Mouse (Mus musculus): ENCODE results near the gene Actr3. TPM values are rescaled to one million over a fixed set of nuclear protein-coding genes. Genes with fewer than 3 reads are reported as not detected.

The Actr3 gene
- 270 and 291 TPM in 2 replicates for polyA plus RNA-seq (2015; fragmentation: Nextera tagmentation; extraction: Ambion mirVana)

- peak within 1 kb of the TSS; percentile 91 for H3K4me3 ChIP-seq
- peaks cover 36% of the 10 kb centered on the region for H3K4me1 ChIP-seq
- no peaks in the 10 kb centered on the region for H3K27me3 ChIP-seq (replicated peaks)
- H3K9ac ChIP-seq: peak within 1 kb of the TSS; percentile 98
- under 1% methylated on average over 47 of the region's 59 CpGs for WGBS
- H3K36me3 ChIP-seq: no peaks in the 10 kb centered on the region
- H3K4me2 ChIP-seq: peak within 1 kb of the TSS; percentile 78
- peak within 1 kb of the TSS; percentile 99 for H3K27ac ChIP-seq (replicated peaks)
- no peaks in the 10 kb centered on the region for H3K9me3 ChIP-seq
- peak; percentile 93 for ATAC-seq (ENCODE audit: extremely low read depth, insufficient number of reproducible peaks, low FRiP score, low TSS enrichment)
Observed at GRCm38 (mm10) chr1:125435369-125436135, at the start of gene Actr3. TSS of gene Actr3 (minus strand) at chr1:125435727.

GRCm38 (mm10) chr1:125482459-125483287 is 47.1 kb upstream of the Actr3 start:
- no peak for ATAC-seq (ENCODE audit: extremely low read depth, insufficient number of reproducible peaks, low FRiP score, low TSS enrichment)
- Histone ChIP-seq H3K4me3 (no peak overlapping the region), H3K27ac (replicated peaks) (no peak overlapping the region; the same call in 1 of the 2 replicates), H3K4me1 (peaks cover 40% of the 10 kb centered on the region), H3K36me3 (no peaks in the 10 kb centered on the region), H3K9me3 (no peaks in the 10 kb centered on the region), H3K9ac (no peak overlapping the region), H3K27me3 (replicated peaks) (no peaks in the 10 kb centered on the region), H3K4me2 (no peak overlapping the region)
- WGBS: 70% methylated on average over 10 of the region's 10 CpGs

- Histone ChIP-seq H3K4me1 (peaks cover 49% of the 10 kb centered on the region), H3K27me3 (replicated peaks) (no peaks in the 10 kb centered on the region), H3K27ac (replicated peaks) (no peak overlapping the region; the same call in 1 of the 2 replicates), H3K9me3 (no peaks in the 10 kb centered on the region), H3K9ac (no peak overlapping the region), H3K36me3 (no peaks in the 10 kb centered on the region), H3K4me3 (no peak overlapping the region), H3K4me2 (no peak overlapping the region)
- ATAC-seq (ENCODE audit: extremely low read depth, insufficient number of reproducible peaks, low FRiP score, low TSS enrichment): no peak
Observed at GRCm38 (mm10) chr1:125481842-125482241, 46.3 kb upstream of the Actr3 start.

GRCm38 (mm10) chr1:125478588-125478987 is 43.1 kb upstream of the Actr3 start:
- 37% methylated on average over 6 of the region's 6 CpGs for WGBS
- 0 out of 2 replicates have a peak overlapping the region, but pooled peaks have one; percentile 18 for H3K4me2 ChIP-seq
- ATAC-seq (ENCODE audit: extremely low read depth, insufficient number of reproducible peaks, low FRiP score, low TSS enrichment): no peak
- no peaks in the 10 kb centered on the region for H3K9me3 ChIP-seq
- H3K27me3 ChIP-seq (replicated peaks): no peaks in the 10 kb centered on the region
- H3K36me3 ChIP-seq: no peaks in the 10 kb centered on the region
- H3K9ac ChIP-seq: 0 out of 2 replicates have a peak overlapping the region, but pooled peaks have one; percentile 10
- peaks cover 57% of the 10 kb centered on the region for H3K4me1 ChIP-seq
- peak overlapping the region; percentile 65 for H3K27ac ChIP-seq (replicated peaks)
- no peak overlapping the region for H3K4me3 ChIP-seq

- Histone ChIP-seq H3K27ac (replicated peaks) (no peak overlapping the region), H3K4me2 (no peak overlapping the region), H3K36me3 (no peaks in the 10 kb centered on the region), H3K4me3 (no peak overlapping the region), H3K27me3 (replicated peaks) (no peaks in the 10 kb centered on the region), H3K9ac (no peak overlapping the region), H3K9me3 (no peaks in the 10 kb centered on the region), H3K4me1 (peaks cover 35% of the 10 kb centered on the region)
- WGBS: 41% methylated on average over 6 of the region's 6 CpGs
- ATAC-seq (ENCODE audit: extremely low read depth, insufficient number of reproducible peaks, low FRiP score, low TSS enrichment): no peak
Observed at GRCm38 (mm10) chr1:125475961-125476682, 40.6 kb upstream of the Actr3 start.

GRCm38 (mm10) chr1:125473866-125474265 is 38.3 kb upstream of the Actr3 start:
- Histone ChIP-seq H3K4me2 (no peak overlapping the region), H3K4me3 (no peak overlapping the region), H3K4me1 (peaks cover 27% of the 10 kb centered on the region), H3K9me3 (no peaks in the 10 kb centered on the region), H3K9ac (no peak overlapping the region), H3K27ac (replicated peaks) (no peak overlapping the region), H3K36me3 (no peaks in the 10 kb centered on the region), H3K27me3 (replicated peaks) (no peaks in the 10 kb centered on the region)
- peak; percentile 12; the same call in 1 of the 2 replicates for ATAC-seq (ENCODE audit: extremely low read depth, insufficient number of reproducible peaks, low FRiP score, low TSS enrichment)
- WGBS: 65% methylated on average over 3 of the region's 3 CpGs

GRCm38 (mm10) chr1:125473126-125473666 is 37.7 kb upstream of the Actr3 start:
- ATAC-seq (ENCODE audit: extremely low read depth, insufficient number of reproducible peaks, low FRiP score, low TSS enrichment): no peak
- no peak overlapping the region for H3K9ac ChIP-seq
- H3K4me2 ChIP-seq: no peak overlapping the region
- H3K36me3 ChIP-seq: no peaks in the 10 kb centered on the region
- H3K27me3 ChIP-seq (replicated peaks): no peaks in the 10 kb centered on the region
- no peak overlapping the region for H3K4me3 ChIP-seq
- 65% methylated on average over 4 of the region's 4 CpGs for WGBS
- peaks cover 20% of the 10 kb centered on the region for H3K4me1 ChIP-seq
- no peak overlapping the region for H3K27ac ChIP-seq (replicated peaks)
- H3K9me3 ChIP-seq: no peaks in the 10 kb centered on the region

- Histone ChIP-seq H3K27me3 (replicated peaks) (no peaks in the 10 kb centered on the region), H3K4me3 (no peak overlapping the region), H3K27ac (replicated peaks) (no peak overlapping the region), H3K9me3 (no peaks in the 10 kb centered on the region), H3K36me3 (no peaks in the 10 kb centered on the region), H3K4me1 (peaks cover 3% of the 10 kb centered on the region), H3K4me2 (no peak overlapping the region), H3K9ac (no peak overlapping the region)
- WGBS: 75% methylated on average over 4 of the region's 4 CpGs
- ATAC-seq (ENCODE audit: extremely low read depth, insufficient number of reproducible peaks, low FRiP score, low TSS enrichment): no peak
Observed at GRCm38 (mm10) chr1:125470805-125471648, 35.5 kb upstream of the Actr3 start.

- no peak overlapping the region for H3K9ac ChIP-seq
- no peaks in the 10 kb centered on the region for H3K9me3 ChIP-seq
- peaks cover 2% of the 10 kb centered on the region; the same call in 1 of the 2 replicates for H3K4me1 ChIP-seq
- ATAC-seq (ENCODE audit: extremely low read depth, insufficient number of reproducible peaks, low FRiP score, low TSS enrichment): no peak
- H3K27ac ChIP-seq (replicated peaks): no peak overlapping the region
- H3K4me2 ChIP-seq: no peak overlapping the region
- no peak overlapping the region for H3K4me3 ChIP-seq
- no peaks in the 10 kb centered on the region for H3K27me3 ChIP-seq (replicated peaks)
- H3K36me3 ChIP-seq: no peaks in the 10 kb centered on the region
- 86% methylated on average over 4 of the region's 4 CpGs for WGBS
Observed at GRCm38 (mm10) chr1:125467936-125468335, 32.4 kb upstream of the Actr3 start.

- peaks cover 2% of the 10 kb centered on the region; the same call in 1 of the 2 replicates for H3K4me1 ChIP-seq
- no peak overlapping the region for H3K4me2 ChIP-seq
- H3K27ac ChIP-seq (replicated peaks): no peak overlapping the region
- ATAC-seq (ENCODE audit: extremely low read depth, insufficient number of reproducible peaks, low FRiP score, low TSS enrichment): no peak
- H3K9me3 ChIP-seq: no peaks in the 10 kb centered on the region
- 53% methylated on average over 10 of the region's 10 CpGs for WGBS
- H3K4me3 ChIP-seq: no peak overlapping the region
- H3K27me3 ChIP-seq (replicated peaks): no peaks in the 10 kb centered on the region
- no peaks in the 10 kb centered on the region for H3K36me3 ChIP-seq
- no peak overlapping the region for H3K9ac ChIP-seq
Observed at GRCm38 (mm10) chr1:125466621-125467257, 31.2 kb upstream of the Actr3 start.
